Mouse (Mus musculus) neural tube, embryonic 15.5 days (tissue): ENCODE measurements around the gene Gpld1. TPM values are rescaled to one million over a fixed set of nuclear protein-coding genes. Genes with fewer than 3 reads are reported as not detected.
A peak's percentile ranks its signal among the peaks of the same experiment; 100 is the strongest.

Experiments used
- ATAC-seq: fragments of 200-750 bp; cut with Nextera tagmentation; 2 replicates; pipeline ENCODE4 v1.8.0; 2017; ENCODE audit warnings: mild to moderate bottlenecking, moderate TSS enrichment, moderate library complexity; ENCODE audit not compliant: low FRiP score
- H3K27ac ChIP-seq: fragments of 300-500 bp; sonication (generic); replicated peaks from 2 replicates; pipeline ENCODE4 v1.5.1; 2015; ENCODE audit warnings: mild to moderate bottlenecking, inconsistent platforms
- H3K27me3 ChIP-seq: fragments of 300-500 bp; sonication (generic); replicated peaks from 2 replicates; pipeline ENCODE4 v1.6.1; 2015; ENCODE audit warnings: inconsistent platforms
- H3K36me3 ChIP-seq: fragments of 300-500 bp; sonication (generic); 2 replicates; pipeline ENCODE4 v1.6.1; 2015; ENCODE audit warnings: inconsistent platforms
- H3K4me1 ChIP-seq: fragments of 300-500 bp; sonication (generic); 2 replicates; pipeline ENCODE4 v1.6.1; 2015; ENCODE audit warnings: inconsistent platforms
- H3K4me2 ChIP-seq: fragments of 300-500 bp; sonication (generic); 2 replicates; pipeline ENCODE4 v1.6.1; 2015; ENCODE audit warnings: inconsistent platforms, mild to moderate bottlenecking, moderate library complexity
- H3K4me3 ChIP-seq: fragments of 300-500 bp; sonication (generic); replicated peaks from 2 replicates; pipeline ENCODE4 v1.5.1; 2015; ENCODE audit warnings: mild to moderate bottlenecking, inconsistent platforms
- H3K9ac ChIP-seq: fragments of 300-500 bp; sonication (generic); replicated peaks from 2 replicates; pipeline ENCODE4 v1.6.1; 2015; ENCODE audit warnings: mild to moderate bottlenecking, inconsistent platforms
- H3K9me3 ChIP-seq: fragments of 300-500 bp; sonication (generic); replicated peaks from 2 replicates; pipeline ENCODE4 v1.6.1; 2016; ENCODE audit warnings: inconsistent platforms
- WGBS: fragments of 180-500 bp; shearing (Covaris S2); methylation state at CpG from one replicate; pipeline ENCODE4 v1.1.7; 2015; ENCODE audit warnings: mixed read lengths; 5-methylcytosine and 5-hydroxymethylcytosine counted together
- polyA plus RNA-seq: library from polyadenylated mRNA; unstranded; fragments of >200 nt; fragmentation: Nextera tagmentation; extraction: Ambion mirVana; gene quantifications from 2 replicates; pipeline ENCODE4 v1.2.1, GENCODE M21; 2015

Gpld1 gene
- polyA plus RNA-seq, 1 experiment from 2014 or later: 2.2 TPM

DNA sequence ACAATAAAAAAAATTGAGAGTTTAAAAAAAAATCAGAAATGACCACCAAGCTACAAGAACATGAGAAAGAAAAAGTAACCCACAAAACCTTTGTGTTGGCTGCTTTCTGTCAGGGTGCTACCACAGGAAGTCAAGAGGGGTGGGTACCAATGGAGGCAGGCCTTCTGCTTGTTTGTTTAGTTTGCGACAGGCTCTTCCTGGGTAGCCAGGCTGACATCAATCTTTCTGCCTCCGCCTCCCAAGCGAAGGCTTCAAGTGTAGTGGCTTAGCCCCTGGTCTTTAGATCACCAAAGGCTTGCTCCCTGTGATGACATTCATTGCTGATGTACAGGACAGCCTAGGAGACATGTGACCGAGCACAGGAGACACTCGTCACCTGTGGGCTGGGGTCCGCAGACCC, 21.7 kb upstream of the Gpld1 start:
- Histone ChIP-seq H3K27ac (no peak overlapping the region), H3K36me3 (peaks cover 69% of the 10 kb centered on the region), H3K4me1 (no peaks in the 10 kb centered on the region), H3K9ac (no peak overlapping the region), H3K4me3 (no peak overlapping the region), H3K9me3 (no peaks in the 10 kb centered on the region), H3K27me3 (no peaks in the 10 kb centered on the region), H3K4me2 (no peak overlapping the region)
- 87% methylated on average over 6 of the region's 6 CpGs for WGBS
- no peak for ATAC-seq

GRCm38 (mm10) chr13:24923991-24924390, 19.0 kb upstream of the Gpld1 start:
- Histone ChIP-seq H3K27ac (no peak overlapping the region), H3K27me3 (no peaks in the 10 kb centered on the region), H3K36me3 (peaks cover 49% of the 10 kb centered on the region), H3K9ac (no peak overlapping the region), H3K4me2 (no peak overlapping the region), H3K4me1 (no peaks in the 10 kb centered on the region), H3K4me3 (no peak overlapping the region), H3K9me3 (no peaks in the 10 kb centered on the region)
- WGBS: 89% methylated on average over 5 of the region's 5 CpGs
- no peak for ATAC-seq

DNA sequence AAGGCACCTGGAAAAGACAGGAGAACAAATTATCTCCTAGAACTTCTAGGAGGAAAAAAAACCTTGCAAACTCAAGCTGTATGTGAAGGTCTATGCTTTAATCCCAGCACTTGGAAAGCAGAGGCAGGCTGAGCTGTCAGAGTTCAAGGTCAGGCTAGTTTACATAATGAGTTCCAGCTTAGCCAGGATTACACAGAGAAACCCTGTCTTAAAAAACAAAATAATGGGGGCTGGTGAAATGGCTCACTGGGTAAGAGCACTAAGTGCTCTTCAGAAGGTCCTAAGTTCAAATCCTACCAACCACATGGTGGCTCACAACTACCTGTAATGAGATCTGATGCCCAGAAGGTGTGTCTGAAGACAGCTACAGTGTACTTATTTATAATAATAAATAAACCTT, 12.4 kb upstream of the Gpld1 start:
- no peak overlapping the region for H3K4me2 ChIP-seq
- H3K9ac ChIP-seq: no peak overlapping the region
- no peaks in the 10 kb centered on the region for H3K9me3 ChIP-seq
- ATAC-seq: no peak
- peaks cover 7% of the 10 kb centered on the region; the same call in 1 of the 2 replicates for H3K4me1 ChIP-seq
- no peak overlapping the region for H3K4me3 ChIP-seq
- H3K27ac ChIP-seq: no peak overlapping the region
- H3K36me3 ChIP-seq: peaks cover 4% of the 10 kb centered on the region; the same call in 1 of the 2 replicates
- no peaks in the 10 kb centered on the region for H3K27me3 ChIP-seq

DNA sequence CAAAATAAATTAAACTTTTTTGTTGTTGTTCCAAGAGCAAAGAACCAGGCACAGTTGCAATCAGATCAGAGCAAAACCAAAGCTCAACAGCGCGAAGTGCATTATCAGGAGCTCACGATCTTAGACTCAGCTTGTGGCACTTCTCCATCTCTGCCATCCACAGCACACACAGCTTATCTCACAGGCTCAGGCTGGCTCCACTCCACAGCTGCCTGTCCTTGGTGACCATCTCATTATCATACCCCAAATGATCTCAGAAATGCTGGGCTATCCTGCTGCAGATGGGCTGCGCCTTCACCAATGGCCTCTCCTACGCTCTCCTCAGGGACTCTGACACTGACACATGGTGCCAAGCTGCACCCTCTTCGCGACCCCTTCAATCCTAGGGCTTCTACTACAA, 9.8 kb upstream of the Gpld1 start:
- H3K9ac ChIP-seq: no peak overlapping the region
- WGBS: 93% methylated on average over 7 of the region's 7 CpGs
- H3K36me3 ChIP-seq: no peaks in the 10 kb centered on the region
- H3K27me3 ChIP-seq: no peaks in the 10 kb centered on the region
- H3K4me2 ChIP-seq: no peak overlapping the region
- H3K27ac ChIP-seq: no peak overlapping the region
- H3K4me1 ChIP-seq: peaks cover 27% of the 10 kb centered on the region
- H3K9me3 ChIP-seq: no peaks in the 10 kb centered on the region
- no peak overlapping the region for H3K4me3 ChIP-seq
- ATAC-seq: no peak

DNA sequence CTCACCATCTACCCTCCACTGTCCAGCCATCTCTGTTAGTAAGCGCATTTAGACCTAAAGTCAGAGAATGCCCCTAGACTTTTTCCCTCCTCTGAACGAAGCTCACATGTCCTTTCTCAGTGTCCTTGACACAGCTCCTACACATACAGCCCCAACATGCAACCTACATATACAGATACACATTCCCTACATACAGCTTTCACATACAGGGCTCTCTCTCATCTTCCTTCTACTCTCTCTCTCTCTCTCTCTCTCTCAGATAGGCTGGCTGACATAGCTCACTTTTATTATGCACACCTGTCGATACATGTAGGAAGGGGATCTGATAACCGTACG, 6.2 kb upstream of the Gpld1 start:
- Histone ChIP-seq H3K4me2 (peak overlapping the region; percentile 72), H3K9ac (peak overlapping the region; percentile 90), H3K27ac (peak overlapping the region; percentile 91; the same call in 1 of the 2 replicates), H3K36me3 (no peaks in the 10 kb centered on the region), H3K4me3 (peak overlapping the region; percentile 95), H3K27me3 (no peaks in the 10 kb centered on the region), H3K4me1 (peaks cover 36% of the 10 kb centered on the region), H3K9me3 (no peaks in the 10 kb centered on the region)
- ATAC-seq: peak; percentile 46
- WGBS: 40% methylated on average over 5 of the region's 5 CpGs

- Histone ChIP-seq H3K27ac (peak within 1 kb of the TSS; percentile 91), H3K4me1 (peaks cover 36% of the 10 kb centered on the region), H3K4me3 (peak within 1 kb of the TSS; percentile 95), H3K9me3 (no peaks in the 10 kb centered on the region), H3K9ac (peak within 1 kb of the TSS; percentile 90), H3K4me2 (peak within 1 kb of the TSS; percentile 72), H3K27me3 (no peaks in the 10 kb centered on the region), H3K36me3 (no peaks in the 10 kb centered on the region)
- under 1% methylated on average over 75 of the region's 75 CpGs for WGBS
- peak; percentile 89 for ATAC-seq
Observed at GRCm38 (mm10) chr13:24937108-24937838, 5.7 kb upstream of the Gpld1 start, which contains the start of gene Aldh5a1. Gene Aldh5a1, minus strand, starts transcription at chr13:24937661.

- Histone ChIP-seq H3K36me3 (no peaks in the 10 kb centered on the region), H3K4me3 (peak overlapping the region; percentile 95), H3K4me1 (peaks cover 36% of the 10 kb centered on the region), H3K27me3 (no peaks in the 10 kb centered on the region), H3K9me3 (no peaks in the 10 kb centered on the region), H3K27ac (peak overlapping the region; percentile 91), H3K4me2 (peak overlapping the region; percentile 72), H3K9ac (peak overlapping the region; percentile 90)
- 13% methylated on average over 12 of the region's 12 CpGs for WGBS
- ATAC-seq: peak; percentile 40
Observed at GRCm38 (mm10) chr13:24937839-24938166, 5.1 kb upstream of the Gpld1 start.

DNA sequence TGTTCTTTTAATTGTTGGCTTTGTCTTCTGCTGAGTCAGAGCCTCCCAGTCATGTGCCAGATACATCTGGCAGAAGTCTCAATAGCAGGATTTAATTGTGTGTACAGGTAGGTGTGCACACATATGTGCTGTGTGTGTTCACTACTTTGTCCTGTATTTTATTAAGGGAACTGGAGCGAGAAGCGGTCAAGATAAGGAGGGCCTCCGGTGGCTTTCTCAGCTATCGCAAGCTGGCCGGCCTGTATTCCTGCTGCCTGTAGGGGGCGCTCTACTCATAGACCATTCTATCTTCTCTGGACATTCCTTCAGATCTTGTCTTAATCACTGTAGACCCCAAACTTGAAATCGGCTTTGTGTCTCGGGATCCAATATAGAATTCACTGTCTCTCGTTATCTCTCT, 4.3 kb upstream of the Gpld1 start:
- WGBS: 33% methylated on average over 9 of the region's 9 CpGs
- Histone ChIP-seq H3K9ac (no peak overlapping the region), H3K27ac (no peak overlapping the region), H3K9me3 (no peaks in the 10 kb centered on the region), H3K36me3 (no peaks in the 10 kb centered on the region), H3K4me2 (peak overlapping the region; percentile 72; the same call in 1 of the 2 replicates), H3K4me1 (peaks cover 36% of the 10 kb centered on the region), H3K4me3 (no peak overlapping the region), H3K27me3 (no peaks in the 10 kb centered on the region)
- ATAC-seq: no peak

DNA sequence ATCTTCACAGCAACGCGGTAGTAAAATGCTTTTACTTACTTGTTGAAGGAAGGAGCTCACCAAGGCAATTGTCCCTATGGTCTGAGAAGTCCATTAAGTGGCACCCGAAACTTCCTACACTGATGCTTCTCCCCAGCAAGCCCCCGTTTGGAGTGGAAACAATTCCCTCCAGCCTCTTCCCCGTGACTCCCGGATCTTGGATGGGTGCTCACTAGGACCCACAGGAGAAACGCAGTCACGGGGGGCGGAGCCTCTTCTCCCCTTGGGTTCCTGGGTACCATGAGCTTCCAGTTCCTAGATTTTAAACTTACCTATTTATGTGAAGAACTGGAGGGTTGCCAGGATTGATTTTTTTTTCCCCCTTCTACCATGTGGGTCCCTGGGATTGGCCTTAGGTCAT, 3.5 kb upstream of the Gpld1 start:
- no peak overlapping the region for H3K4me2 ChIP-seq
- H3K36me3 ChIP-seq: no peaks in the 10 kb centered on the region
- no peak overlapping the region for H3K27ac ChIP-seq
- no peaks in the 10 kb centered on the region for H3K9me3 ChIP-seq
- ATAC-seq: no peak
- H3K9ac ChIP-seq: no peak overlapping the region
- 90% methylated on average over 9 of the region's 9 CpGs for WGBS
- H3K27me3 ChIP-seq: no peaks in the 10 kb centered on the region
- H3K4me1 ChIP-seq: peaks cover 36% of the 10 kb centered on the region
- H3K4me3 ChIP-seq: no peak overlapping the region

DNA sequence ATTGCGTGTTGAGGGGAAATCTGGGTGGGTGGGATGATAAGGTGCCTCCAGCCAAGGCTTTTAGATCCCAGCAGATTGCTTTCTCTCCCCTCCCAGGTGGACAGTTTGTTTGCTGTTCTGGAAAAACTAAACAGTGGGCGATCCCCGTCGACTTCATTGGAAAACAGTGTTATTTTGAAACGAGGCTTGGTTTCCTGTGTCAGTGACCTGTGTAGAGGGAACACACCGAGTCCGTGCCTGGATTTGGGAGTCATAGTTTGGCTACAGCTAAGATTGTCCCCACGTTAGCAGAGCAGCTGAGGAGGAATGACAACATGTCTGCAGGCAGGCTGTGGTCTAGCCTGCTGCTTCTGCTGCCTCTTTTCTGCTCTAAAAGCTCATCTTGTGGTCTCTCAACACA, 351 bp downstream of the Gpld1 start:
- Histone ChIP-seq H3K9ac (no peak overlapping the region), H3K4me1 (peaks cover 8% of the 10 kb centered on the region), H3K9me3 (no peaks in the 10 kb centered on the region), H3K4me3 (no peak overlapping the region), H3K27ac (no peak overlapping the region), H3K4me2 (no peak overlapping the region), H3K36me3 (no peaks in the 10 kb centered on the region), H3K27me3 (no peaks in the 10 kb centered on the region)
- no peak for ATAC-seq
- WGBS: 82% methylated on average over 8 of the region's 8 CpGs

DNA sequence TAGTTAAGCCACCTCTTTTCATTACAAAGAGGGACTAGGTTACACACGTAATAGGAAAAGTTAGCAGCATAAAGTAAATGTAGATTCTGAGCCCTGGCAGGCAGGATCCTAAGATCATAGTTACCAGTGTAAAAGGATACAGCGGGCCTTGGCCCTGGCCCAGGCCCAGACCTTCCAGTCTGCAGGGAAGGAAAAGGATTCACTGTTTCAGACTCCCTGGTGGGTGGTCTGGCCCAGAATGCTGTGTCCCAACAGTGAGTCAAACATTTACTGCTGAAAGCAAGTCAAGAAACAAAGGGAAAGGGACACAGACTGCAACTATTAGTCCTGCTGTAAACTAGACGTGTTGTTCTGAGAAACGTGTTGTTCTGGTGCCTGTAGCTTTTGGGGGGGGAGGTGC, 2.6 kb downstream of the Gpld1 start:
- Histone ChIP-seq H3K27ac (no peak overlapping the region), H3K27me3 (no peaks in the 10 kb centered on the region), H3K9me3 (no peaks in the 10 kb centered on the region), H3K36me3 (no peaks in the 10 kb centered on the region), H3K4me1 (0 out of 2 replicates have a peak, but pooled peaks cover 3% of the 10 kb centered on the region), H3K4me2 (no peak overlapping the region), H3K4me3 (no peak overlapping the region), H3K9ac (no peak overlapping the region)
- peak; percentile 36; the same call in 1 of the 2 replicates for ATAC-seq
- WGBS: 13% methylated on average over 4 of the region's 4 CpGs

DNA sequence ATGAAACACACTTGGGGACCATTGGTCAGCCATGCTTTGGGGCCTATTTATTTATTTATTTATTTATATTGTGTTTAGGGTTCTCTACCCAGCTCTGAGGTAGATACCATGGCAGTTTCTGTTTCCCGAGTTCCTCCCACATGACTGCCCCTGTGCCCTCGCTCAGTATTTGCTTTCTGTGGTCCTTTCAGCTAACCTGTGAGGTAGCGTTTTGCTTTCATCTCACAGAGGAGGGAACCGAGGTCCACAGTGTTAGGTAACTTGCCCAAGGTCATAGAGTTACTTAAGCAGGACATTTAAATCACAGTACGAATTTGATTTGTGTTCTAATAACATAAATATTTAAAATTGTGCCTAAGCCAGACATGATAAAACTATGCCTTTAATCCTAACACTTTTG, 4.2 kb downstream of the Gpld1 start:
- H3K4me3 ChIP-seq: no peak overlapping the region
- H3K27ac ChIP-seq: no peak overlapping the region
- no peaks in the 10 kb centered on the region for H3K9me3 ChIP-seq
- no peaks in the 10 kb centered on the region for H3K36me3 ChIP-seq
- H3K9ac ChIP-seq: no peak overlapping the region
- no peaks in the 10 kb centered on the region for H3K4me1 ChIP-seq
- ATAC-seq: no peak
- H3K4me2 ChIP-seq: no peak overlapping the region
- WGBS: 89% methylated on average over 5 of the region's 5 CpGs
- H3K27me3 ChIP-seq: no peaks in the 10 kb centered on the region
